Mouse (Mus musculus) thymus, adult 2 months (tissue): ENCODE measurements around the gene Pde1b.

ENCODE experiments used
- CTCF ChIP-seq: fragments of 200-500 bp; IDR thresholded peaks from 2 replicates; pipeline ENCODE4 v1.5.1; 2012; ENCODE audit warnings: mild to moderate bottlenecking, control low read depth, low read length, moderate library complexity, borderline replicate concordance; ENCODE audit not compliant: control insufficient read depth, poor library complexity, insufficient read depth; ENCODE audit errors: extremely low read depth
- POLR2A ChIP-seq: fragments of 200-500 bp; IDR thresholded peaks from 2 replicates; pipeline ENCODE4 v1.6.1; 2012; ENCODE audit warnings: mild to moderate bottlenecking, low read length, control low read depth, moderate library complexity; ENCODE audit not compliant: control insufficient read depth, poor library complexity, insufficient read depth; ENCODE audit errors: extremely low read depth

DNA sequence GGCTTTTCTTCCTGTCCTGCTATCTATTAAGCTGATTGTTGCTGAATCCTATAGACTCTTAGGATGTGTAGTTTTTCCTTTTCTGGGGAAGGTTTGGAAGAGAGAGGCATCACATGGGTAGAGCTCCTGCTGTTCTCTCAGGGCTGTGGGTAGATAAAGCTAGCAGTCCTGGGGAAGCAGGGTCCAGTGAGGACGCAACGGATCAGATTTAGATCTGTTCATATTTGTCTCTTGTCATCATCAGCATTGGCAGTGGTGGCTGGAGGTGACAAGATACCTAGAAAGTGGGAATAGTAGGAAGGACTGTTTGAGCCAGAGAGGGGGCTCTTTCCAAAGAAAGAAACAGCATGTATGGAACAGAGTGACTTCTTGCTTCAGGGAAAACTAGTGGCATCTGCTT lies 32.2 kb downstream of the Pde1b start:
- TF ChIP-seq CTCF (no peak), POLR2A (no peak)
